Mouse (Mus musculus) adrenal gland, postnatal 14 days (tissue): ENCODE results near the gene Nfatc3. TPM values are rescaled to one million over a fixed set of nuclear protein-coding genes. Genes with fewer than 3 reads are reported as not detected.
A peak's percentile ranks its signal among the peaks of the same experiment; 100 is the strongest.

Experiments used
- DNase-seq: peaks from one replicate; pipeline ENCODE4 v3.0.0; 2021; ENCODE audit warnings: mixed read lengths
- total RNA-seq: library from RNA; stranded (reverse); gene quantifications from 2 replicates; pipeline ENCODE4 v1.2.3, GENCODE M21; 2021

Nfatc3 gene
- total RNA-seq, 1 experiment from 2014 or later: 47.6 TPM

GRCm38 (mm10) chr8:106126055-106126454, 67.4 kb downstream of the Nfatc3 start:
- no peak for DNase-seq

- DNase-seq: no peak
Measured at GRCm38 (mm10) chr8:106127054-106127453, 68.4 kb downstream of the Nfatc3 start.

GRCm38 (mm10) chr8:106127882-106128410, 69.3 kb downstream of the Nfatc3 start:
- no peak for DNase-seq

- no peak for DNase-seq
Measured at GRCm38 (mm10) chr8:106129232-106129930, 70.7 kb downstream of the Nfatc3 start.

DNA sequence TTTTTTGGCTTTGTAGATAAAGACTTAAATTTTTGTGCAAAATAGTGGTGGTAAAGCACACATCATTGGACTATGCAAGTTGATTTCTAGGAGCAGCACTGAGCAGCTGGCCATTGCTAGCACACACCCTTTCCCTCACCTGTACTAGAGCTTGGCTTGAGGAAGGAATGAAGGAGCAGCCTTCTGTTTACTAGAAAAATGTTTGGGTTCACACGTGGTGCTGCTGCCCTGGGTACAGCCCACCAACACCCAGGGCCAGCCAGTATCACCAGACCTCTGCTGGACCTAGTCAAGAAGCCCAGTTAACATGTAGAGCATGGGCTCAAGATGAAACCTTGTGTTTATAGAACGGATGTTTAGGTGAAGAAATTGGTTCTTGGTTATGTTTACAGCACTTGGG, 71.4 kb downstream of the Nfatc3 start:
- no peak for DNase-seq

DNA sequence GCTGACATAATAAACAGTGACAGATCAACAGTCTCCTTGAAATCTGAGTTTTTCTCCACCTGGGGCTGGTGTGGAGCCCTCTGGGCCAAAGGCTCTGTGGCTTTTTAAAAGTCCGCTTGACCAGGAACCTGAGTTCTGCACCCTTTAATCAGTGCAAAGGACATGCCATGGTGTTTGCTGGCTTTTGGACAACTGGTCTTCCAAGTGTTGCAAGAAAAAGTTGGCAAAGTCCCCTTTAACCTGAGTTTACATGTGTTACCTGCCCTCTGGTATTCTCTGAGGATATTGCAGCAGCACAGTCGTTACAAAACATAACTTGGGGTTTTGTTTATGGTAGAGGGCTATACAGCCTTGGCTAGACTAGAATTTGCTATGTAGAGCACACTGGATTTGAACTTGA, 71.9 kb downstream of the Nfatc3 start:
- no peak for DNase-seq

- DNase-seq: no peak
Measured at GRCm38 (mm10) chr8:106131021-106131420, 72.4 kb downstream of the Nfatc3 start.

DNA sequence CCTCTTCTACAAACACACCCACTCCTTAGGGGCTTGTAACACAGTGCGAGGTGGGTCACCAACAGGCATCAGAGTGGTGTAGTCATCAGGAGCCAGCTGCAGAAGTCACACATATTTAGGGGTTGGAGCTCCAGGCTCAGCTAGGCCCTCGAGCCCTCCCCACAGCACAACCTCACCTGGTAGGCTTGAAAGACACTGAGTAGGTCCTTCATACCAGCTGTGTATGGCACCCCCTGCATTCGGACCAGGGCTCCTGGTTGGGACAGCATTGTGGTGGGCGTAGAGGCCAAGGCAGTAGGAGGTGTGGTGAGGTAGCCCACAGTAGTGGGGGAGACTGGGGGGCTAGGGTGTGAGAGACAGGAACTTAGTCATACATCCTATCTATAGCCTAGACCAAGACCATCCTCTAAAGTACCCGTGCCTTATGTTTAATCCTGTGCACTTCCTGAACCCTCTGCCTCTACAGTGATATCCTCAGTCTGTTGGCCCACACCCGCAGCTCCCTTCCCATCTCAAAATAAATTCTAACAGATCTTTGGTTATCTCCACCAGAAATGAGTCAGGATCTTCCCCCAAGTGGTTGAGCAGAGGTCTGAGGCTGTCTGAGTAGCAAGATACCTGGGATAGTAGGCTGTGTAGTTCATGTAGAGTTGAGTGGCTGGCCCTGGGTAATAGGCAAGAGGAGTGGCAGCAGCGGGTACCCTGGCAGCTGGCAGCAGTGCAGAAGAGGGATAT, 73.0 kb downstream of the Nfatc3 start:
- DNase-seq: no peak

GRCm38 (mm10) chr8:106132356-106132755, 73.7 kb downstream of the Nfatc3 start:
- no peak for DNase-seq

GRCm38 (mm10) chr8:106133526-106133925, 74.9 kb downstream of the Nfatc3 start:
- peak; percentile 26 for DNase-seq

GRCm38 (mm10) chr8:106133946-106134345, 75.3 kb downstream of the Nfatc3 start:
- DNase-seq: no peak

DNA sequence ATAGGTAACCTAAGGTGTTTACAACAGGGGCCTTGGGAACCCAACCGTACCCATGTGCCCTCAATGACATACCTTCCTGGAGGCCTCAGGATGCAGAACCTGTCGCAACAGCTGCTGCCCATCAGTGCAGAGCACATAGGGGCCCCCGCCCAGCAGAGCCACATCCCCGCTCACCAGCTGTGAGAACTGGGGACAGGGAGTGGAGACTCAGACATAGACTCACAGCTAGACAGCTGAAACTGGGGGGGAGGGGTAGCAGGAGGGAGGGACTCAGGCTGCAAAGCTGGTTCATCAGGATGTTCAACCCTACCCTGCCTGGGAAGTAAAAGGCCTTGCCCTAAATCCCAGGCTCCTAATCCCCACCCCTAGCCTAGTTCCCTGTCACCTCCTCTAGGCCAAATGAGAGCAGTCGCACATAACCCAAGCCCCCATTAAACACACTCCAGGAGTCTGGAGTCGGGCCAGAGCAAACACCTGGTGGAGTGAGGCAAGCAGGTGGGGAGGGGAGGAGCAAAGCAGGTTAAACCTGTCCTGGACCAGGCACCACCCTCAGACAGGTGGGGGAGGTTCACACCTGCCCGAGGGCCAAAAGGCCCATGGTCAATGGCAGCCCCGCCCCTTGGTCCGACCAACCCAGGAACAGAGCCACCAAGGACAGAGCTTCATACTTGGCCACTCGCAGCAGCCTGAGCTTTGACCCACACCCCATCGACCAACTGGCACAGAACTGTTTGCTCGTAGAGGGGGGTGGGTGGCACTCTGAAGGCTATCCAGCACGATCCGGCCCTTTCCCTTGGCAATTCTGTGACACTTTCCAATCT, 76.3 kb downstream of the Nfatc3 start:
- peak; percentile 43 for DNase-seq

DNA sequence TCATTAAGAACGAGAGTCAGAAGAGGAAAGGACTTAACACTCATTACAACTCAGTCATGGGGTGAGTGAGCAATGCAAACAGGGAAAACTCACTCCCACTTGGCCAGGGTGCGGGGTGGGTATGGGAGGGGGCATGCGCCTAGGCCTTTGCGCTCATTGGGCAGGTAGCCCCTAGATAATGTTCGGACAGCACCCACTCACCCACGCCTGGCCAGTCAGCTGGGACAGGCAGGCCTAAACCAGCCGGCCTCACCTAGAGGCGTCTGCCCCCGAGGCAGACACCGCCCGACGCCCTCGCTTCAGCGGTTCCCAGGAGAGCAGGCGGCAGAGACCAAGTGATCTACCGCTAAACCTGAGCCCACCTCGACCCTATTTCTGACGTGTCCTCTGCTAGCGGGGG, 77.0 kb downstream of the Nfatc3 start:
- DNase-seq: peak; percentile 32

DNA sequence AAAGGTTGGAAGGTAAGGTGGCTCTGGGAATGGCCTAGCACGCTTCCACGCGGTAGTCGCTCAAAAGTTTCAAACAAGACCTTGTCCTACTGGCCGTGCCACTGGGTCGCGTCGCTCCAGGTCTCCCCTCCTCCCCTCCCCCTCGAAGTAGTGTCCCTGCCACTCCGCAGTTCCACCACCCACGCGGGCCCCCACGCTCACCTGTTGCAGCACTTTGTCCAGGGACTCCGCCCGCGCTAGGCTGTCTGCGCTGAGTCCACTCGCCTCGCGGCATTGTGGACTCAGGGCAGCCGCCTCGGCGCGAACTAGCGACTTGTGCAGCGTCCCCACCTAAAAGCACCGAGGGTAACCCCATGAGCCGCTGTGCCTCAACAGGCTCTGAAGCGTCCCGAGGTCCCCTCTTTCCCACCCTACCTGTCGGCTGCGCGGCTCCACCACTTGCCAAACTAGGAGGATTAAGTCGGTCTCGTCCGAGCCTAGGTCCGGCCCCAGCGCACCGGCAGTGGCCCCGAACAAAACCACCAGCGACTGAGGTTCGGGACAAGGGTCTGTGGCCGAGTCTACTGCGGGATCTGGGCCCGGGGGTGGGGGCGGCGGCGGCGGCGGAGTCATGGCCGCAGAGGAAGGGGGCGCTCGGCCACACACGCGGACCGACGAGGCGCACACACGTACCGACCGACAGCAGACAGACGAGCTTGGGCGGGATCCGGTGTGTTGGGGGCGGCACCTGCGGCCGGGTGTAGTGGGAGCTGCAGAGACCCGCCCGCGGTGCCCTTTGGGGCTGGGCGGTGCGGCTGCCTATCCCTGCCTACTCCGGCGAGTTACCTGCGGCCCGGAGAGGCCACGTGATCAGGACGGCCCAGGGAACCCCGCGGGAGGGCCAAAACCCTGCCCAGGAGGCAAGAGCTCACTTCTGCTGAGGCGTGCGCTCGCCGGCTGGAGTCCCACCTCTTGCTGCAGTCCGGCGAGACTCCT, 77.8 kb downstream of the Nfatc3 start, which contains the start of gene Esrp2:
Gene Esrp2 (minus strand): TSS at position 819 of the 975 bp plus-strand sequence.
- peak; percentile 78 for DNase-seq

- peak; percentile 20 for DNase-seq
Measured at GRCm38 (mm10) chr8:106137218-106137905, 78.7 kb downstream of the Nfatc3 start.

- DNase-seq: peak; percentile 84
Measured at GRCm38 (mm10) chr8:106137906-106138477, 79.4 kb downstream of the Nfatc3 start.

GRCm38 (mm10) chr8:106138616-106139015, 80.0 kb downstream of the Nfatc3 start:
- no peak for DNase-seq

GRCm38 (mm10) chr8:106140191-106140590, 81.6 kb downstream of the Nfatc3 start:
- no peak for DNase-seq

DNA sequence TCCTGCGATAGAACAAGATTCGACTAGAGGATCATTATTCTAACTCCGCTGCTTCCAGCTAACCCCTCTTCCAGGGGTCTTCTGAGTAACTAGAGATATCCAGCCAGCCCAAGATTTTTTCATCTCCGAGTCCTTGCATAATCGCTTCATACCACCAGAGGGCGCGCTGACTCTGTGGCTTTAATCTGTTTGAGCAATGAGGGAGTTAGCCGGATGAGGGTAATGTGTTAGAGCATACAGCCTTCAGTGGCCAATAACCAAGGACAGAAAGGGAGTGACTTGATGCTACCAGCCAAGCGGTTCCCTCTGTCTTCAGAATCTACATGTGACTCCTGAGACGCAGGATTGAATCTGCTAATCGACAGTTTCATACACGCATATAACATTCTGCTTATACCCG, 82.1 kb downstream of the Nfatc3 start:
- DNase-seq: peak; percentile 91

GRCm38 (mm10) chr8:106145331-106145730, 86.7 kb downstream of the Nfatc3 start:
- peak; percentile 47 for DNase-seq
